Mouse (Mus musculus) thymus, postnatal 36 days (tissue): ENCODE data around the gene Phf23.
A peak's percentile ranks its signal among the peaks of the same experiment; 100 is the strongest.
"Not testable (repeated sequence)": the region's sequence is repeated elsewhere in the genome, so short reads cannot be mapped to it uniquely, and the experiment has no call there.

ENCODE experiments used
- DNase-seq, 2 experiments: peaks; one replicate each; pipeline ENCODE4 v3.0.0; 2022; ENCODE audit warnings: mixed read lengths in 2 of 2

Gene Phf23

GRCm38 (mm10) chr11:70001159-70001558, 5.6 kb downstream of the Phf23 start:
- DNase-seq, result no peak

- DNase-seq, result peak; percentile 59 to 63
Observed at GRCm38 (mm10) chr11:70001865-70002264, 6.3 kb downstream of the Phf23 start.

DNA sequence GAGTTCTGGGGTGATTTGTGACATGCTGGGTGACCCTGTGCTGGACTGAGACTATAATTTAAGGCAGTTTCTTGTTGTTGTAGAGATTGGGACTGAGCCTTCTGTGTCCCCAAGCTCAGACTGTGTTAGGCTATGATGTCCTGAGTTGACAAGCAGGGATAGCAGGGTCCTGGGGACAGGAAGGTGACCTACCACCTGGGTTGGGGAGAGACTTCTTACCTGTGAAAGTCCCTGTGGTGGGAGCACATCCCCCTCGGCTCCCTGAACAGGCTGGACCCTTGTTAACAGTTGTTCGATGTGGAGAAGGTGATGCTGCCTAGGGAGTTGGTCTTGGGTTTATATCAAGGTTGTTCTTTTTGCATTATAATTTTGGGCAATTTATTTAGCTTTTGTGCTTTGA, 6.9 kb downstream of the Phf23 start:
- DNase-seq, result no peak

DNA sequence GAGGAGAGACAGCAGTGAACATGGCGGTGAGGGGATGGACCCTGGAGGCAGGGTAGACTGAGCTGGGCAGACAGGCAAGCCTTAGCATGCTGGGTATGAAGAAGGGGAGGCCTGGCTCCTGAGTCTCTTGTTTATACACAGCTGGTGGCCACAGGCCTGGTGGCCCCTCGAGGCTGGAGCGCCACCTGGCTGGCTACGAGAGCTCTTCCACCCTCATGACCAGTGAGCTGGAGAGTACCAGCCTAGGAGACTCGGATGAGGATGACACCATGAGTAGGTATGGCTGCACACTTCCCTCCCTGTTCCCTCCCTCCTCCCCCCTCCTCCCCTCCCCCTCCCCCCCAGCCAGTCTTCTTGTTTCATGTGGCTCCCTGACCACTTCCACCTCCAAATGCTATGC, 9.9 kb downstream of the Phf23 start:
- DNase-seq, result peak; percentile 43 to 65

DNA sequence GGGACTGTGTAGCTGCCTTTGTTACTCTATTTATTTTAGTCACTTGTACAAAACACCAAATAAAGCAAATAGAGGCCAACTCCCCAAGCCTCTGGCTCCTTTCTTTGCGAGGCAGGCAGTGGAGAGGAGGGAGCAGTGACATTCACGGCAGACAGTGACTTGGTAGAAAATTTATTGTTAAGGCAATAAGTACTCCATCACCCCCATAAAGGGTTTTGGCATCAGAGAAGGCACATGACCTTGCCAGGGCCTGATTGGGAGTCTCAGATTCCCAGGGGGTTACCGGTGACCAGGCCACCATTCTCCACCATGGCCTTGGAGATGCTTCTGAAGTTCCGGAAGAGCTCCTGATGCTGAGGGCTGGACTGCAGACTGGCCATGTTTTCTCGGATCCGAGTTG, 14.5 kb downstream of the Phf23 start:
- DNase-seq, result no peak

GRCm38 (mm10) chr11:70010548-70010947, 15.0 kb downstream of the Phf23 start:
- no peak for DNase-seq

DNA sequence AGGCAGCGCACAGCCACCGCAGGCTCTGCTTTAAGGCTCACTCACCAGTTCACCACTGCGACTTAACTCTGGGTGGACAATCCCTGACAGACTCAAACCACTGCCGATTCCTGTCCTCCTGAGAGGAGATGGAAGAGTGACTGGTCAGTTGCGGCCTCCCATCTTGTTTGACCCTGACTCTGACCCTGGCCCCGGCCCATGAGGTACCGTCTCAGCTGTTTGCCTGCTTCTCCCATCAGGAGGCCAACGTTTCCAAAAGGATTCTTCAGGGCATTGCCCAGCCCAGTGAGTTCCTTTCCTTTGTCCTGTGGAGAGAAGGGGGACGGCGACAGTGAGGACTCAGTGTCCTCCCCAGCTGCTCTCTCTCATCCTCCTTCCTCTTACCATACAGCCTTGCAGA, 15.4 kb downstream of the Phf23 start:
- no peak for DNase-seq

DNA sequence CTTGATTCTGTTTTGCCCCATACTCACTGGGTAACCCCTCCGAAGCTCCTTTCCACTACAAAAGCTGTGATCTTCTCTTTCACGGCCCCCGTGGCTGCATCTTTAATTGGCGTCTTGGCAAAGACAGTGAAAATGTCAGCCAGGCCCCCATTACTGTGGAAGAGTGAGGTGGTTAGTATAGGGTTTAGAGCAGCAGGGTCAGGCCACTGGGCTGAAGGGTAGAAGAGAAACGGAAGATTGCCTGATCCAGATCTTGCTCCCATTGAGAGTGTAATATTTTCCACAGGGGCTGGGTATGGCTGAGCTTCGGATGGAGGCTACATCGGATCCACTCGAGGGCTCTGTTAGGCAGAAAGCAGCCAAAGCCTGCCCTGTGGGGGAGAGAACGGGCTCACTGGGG, 17.4 kb downstream of the Phf23 start:
- DNase-seq, result no peak

- DNase-seq, result no peak
Observed at GRCm38 (mm10) chr11:70013408-70013807, 17.8 kb downstream of the Phf23 start.

GRCm38 (mm10) chr11:70014051-70014450, 18.5 kb downstream of the Phf23 start:
- no peak for DNase-seq

DNA sequence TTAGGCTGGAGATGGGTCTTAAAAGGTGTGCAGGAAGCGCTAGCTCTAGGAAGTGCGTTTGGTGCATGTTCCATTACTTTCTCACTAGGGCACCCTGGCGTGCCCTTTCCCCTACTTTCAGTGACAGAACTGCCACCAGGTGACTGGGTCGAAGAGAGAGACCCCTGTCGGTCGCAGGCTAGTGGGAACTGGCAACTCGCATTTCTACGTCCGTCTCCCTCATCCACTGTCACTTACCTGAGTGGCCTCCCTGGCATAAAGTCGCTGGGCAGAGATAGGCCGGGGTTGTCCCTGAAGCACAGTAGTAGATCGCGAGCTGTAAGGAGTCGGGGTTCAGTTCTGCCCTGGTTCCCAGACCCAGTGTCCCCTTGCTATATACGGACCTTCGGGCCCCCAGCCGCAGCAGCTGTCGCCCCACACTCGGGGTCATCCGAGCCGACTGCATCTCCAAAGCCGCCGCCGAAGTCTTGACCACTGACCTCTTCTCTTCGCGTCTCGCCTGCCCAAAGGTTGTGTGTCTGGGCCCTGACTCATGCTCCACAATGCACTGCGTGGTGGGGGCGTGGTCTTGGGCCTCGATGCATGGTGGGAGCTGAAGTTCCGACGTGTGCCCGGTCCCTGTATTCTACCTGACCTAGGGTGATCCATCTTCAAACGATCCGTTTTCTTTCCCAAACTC, 19.4 kb downstream of the Phf23 start, which contains the start of gene Acadvl:
TSS of gene Acadvl (minus strand) at position 532 of the 679 bp plus-strand sequence.
- DNase-seq, result peak; percentile 82 to 87

DNA sequence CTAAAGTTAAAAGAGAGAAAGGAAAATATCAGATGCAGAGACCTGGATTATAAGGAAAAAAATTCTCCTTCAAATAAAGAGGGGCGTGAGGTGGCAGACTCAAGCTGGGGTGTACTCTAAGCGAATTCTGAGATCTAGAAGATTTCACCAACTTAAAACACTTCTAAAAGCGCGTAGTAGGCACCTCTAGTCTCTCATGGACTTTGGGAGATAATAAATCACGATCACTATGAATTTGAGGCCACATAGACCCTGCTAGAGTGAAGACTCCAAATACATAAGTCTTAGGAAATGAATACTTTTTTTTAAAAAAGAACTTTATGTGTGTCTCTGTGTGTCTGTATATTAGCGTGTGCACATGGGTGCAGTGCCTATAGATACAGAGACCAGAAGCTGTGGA, 20.1 kb downstream of the Phf23 start:
- no peak for DNase-seq

DNA sequence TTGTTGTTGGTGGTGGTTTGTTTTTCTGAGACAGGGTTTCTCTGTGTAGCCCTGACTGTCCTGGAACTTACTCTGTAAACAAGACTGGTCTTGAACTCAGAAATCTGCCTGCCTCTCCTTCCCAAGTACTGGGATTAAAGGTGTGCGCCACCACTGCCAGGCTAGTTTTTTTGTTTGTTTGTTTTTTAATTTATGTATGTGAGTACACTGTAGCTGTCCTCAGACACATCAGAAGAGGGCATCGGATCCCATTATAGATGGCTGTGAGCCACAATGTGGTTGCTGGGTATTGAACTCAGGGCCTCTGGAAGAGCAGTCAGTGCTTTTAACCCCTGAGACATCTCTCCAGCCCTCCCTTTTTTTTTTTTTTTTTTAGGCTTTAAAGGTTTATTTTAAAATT, 20.6 kb downstream of the Phf23 start:
- DNase-seq, result not testable (repeated sequence)

- DNase-seq, result no peak
Observed at GRCm38 (mm10) chr11:70016669-70017068, 21.1 kb downstream of the Phf23 start, which contains the start of gene Dlg4. Gene Dlg4 (plus strand): TSS chr11:70016942.

DNA sequence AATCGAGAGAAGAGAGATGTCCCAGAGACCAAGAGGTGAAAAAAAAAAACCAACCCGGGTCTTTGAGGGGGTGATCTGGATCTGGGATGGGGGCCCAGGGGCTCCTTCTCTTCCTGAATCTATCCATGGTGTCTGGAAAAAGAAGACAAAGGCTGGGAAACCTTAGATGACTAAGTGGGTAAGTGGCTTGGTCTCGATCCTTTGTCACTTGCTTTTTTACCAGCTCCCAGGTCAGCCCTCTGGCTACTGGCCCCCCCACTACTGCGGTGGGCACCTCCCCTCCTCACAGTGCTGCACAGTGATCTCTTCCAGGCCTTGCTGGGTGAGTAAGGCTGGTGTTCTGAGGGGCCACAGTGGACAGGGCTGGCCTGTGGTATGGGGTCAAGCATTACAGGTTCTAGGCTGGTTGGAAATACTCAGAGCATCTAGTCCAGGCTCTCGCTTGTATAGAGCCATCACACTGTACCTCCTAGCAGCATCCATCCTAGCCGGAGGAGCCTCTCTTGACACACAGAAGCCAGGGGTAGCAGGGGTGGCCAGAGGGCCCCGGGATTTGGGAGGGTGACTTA, 21.7 kb downstream of the Phf23 start:
- DNase-seq, result no peak

DNA sequence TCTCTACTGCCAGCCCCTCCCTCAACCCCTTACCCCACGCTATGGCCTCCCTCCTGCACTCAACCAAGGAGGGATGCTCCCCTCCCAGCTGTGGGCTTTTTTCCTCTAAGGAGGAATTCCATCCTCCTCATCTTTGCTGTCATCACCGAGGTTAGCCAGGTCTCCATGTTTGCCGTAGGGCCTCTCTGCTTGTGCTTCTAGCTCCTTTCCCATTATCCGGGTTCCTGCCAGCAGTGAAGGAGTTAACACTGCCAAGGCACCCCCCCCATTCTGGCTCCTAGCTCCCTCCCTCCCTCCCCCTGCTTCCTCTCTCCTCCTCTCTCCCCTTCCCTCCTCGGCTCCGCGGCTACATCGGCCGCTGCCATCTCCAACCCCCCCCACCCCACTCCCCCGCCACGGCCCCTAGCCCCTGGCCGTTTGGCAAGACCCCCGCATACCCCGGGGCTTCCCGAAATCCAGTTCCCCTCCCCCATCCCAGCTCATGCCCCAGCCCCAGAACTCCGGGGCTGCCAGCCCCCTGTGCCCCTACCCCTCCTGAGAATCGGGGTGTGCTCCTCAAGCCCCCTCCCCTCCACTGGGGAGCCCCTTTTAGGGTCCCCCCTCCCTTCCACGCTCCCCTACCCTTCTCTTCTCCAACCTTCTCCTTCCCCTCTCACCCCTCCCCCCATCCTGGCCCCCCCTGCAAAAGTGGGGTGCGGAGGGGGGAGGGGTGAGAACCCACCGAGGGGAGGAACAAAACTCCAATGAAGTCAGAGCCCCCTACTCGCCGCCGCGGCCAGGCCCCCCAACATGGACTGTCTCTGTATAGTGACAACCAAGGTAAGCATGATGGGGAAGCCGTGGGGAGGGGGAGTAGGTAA, 22.8 kb downstream of the Phf23 start:
- peak; percentile 58 to 65 for DNase-seq

DNA sequence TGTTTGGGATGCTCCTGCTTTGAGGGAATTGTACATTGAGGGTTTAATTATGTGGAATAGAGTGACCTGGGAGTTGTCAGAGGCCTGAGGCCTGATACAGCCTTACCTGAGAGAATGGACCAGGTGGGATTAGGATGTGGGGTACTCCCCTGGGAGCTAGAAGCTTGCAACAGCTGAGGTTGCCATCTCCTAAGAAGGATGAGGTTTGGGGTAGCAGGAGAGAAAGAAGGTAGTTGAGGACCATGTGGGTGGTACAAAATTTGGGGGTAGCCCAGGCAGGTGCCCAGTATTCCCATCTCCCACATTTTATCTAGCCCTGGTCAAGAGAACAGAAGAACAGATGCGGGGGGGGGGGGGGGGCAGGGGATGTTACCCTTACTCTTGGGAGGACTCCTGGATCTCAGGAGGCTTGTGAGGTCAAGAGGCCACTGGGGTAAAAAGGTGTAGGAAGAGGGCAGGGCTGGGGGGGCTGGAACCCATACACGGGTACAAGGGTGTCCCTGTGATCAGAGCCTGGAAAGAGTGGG, 24.0 kb downstream of the Phf23 start:
- DNase-seq, result no peak

DNA sequence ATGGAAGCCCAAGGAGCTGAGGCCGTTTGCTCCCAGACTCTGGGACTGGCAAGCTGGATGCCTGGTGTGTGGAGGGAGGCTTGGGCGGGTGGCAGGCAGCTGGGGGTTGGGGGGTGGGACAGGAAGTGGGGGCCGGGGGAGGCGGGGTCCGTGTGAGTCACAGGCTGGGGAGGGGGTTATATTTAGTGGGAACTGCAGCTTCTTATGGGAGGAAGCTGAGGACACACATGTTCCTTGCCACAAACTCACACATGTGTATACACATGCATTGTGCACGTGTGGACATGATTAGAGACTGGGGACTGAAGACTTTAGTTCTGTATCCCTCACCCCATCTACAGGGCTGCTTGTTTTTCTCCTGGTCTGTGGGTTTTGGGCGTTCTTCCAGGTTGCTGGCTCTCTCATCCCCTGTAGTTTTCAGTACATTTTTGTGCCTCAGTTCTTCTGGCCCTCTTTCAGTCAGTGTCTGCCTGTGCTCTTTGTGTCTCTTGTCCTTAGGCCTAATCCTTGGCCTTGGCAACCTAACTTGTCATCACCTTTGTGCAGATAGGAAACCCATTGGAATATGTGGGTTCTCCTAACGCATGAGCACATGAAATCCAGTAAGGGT, 24.6 kb downstream of the Phf23 start:
- peak; percentile 65 to 77 for DNase-seq

DNA sequence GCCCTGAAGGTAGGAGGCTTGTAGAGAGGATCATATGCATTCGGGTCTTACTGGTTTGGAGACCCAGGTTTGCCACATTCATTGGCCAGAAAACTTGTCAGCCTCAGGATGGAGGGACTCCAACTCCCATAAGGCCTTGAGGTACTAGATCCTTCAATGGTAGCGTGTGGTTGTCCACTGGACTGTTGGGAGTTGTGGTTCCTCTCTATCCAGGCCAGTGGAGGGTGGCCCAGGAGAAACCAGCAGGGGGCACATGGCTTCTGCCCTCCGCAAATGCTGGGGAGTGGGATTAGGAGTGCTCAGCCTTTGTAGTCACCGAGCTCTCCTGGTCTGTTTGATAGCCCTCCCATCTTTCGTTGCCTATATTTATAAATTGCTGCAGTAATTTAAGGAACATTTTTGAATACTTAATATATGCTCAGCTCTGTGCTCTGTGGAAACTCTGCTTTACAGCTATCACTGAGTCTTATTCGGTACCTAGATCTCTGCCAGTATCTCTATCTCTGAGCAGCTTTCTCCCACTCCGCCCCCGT, 25.2 kb downstream of the Phf23 start:
- DNase-seq, result peak; percentile 69 to 79

GRCm38 (mm10) chr11:70021264-70022132, 25.9 kb downstream of the Phf23 start:
- peak; percentile 91 to 93 for DNase-seq

DNA sequence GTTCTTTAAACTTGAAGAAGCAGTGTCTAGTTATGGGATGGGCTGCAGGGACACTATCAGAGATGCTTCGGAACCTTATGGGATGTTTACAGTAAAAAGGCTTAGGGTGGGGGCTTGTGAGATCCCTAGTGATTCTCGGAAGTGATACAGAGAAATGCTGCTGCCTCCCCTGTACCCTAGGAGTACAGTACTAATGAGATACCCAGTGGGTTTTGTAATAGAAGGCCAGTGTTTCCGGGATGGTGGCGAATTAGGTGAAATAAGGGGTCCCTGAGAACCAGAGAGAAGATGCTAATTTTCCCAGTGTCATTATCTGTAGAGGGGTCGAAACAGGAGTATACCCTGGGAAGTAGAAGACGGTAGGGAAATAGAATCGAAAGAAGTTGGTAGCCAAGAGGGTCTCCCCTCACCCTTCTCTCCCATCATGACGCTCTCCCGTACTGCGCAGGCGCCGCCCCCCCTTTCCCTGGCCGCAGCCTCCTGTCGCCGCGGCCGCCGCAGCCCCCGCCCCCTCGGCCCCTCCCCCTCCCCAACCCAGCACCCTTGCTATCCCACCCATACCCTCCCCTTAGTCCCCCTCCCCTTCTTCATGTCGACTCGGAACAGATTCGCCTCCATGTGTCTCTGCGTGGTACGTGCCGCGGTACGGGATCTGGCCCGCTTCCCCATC, 28.0 kb downstream of the Phf23 start:
- peak in 1 of 2 experiments; percentile 31 for DNase-seq
